Mouse (Mus musculus): Measurements from ENCODE around the gene Pcyt2. TPM values are rescaled to one million over a fixed set of nuclear protein-coding genes. Genes with fewer than 3 reads are reported as not detected.

Pcyt2 gene
- total RNA-seq (2021) = 100 to 1,000 TPM; 115 to 135 TPM

DNA sequence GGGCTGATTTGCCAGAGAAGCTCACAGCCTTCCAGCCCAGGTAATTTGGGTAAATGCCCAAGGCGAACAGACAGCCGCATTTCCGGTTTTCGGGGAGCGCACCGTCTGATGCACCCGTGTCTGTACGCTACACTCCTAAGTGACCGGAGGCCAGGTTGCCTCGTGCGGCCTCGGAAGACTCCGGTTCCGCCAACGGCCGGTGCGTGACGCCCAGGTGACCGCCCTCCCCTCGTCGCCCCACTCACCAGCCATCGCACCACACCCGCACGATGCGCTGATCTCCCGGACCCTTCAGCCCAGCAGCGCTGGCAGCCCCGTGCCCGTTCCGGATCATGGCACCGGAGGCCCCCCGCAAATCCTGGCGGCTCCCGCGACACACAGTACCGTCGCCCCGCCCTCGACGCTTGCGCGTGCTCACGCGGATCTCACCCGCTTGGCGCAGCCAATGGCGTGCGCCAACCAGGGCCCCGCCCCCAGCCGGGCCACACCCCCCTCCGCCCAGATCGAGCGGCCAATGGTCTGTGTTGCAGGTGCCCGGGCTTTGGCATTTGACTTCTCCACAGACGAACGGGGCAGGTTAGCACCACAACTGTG is at the start of gene Pcyt2:
TSS of gene Pcyt2 (minus strand) at position 418 of the 594 bp plus-strand sequence.
- peak; percentile 89 to 92 for DNase-seq (ENCODE audit: low spot score in 2 of 2)
- intact Hi-C loops (cut with DNase I) = no loop called here

GRCm38 (mm10) chr11:120666617-120667016 is 48.9 kb upstream of the Pcyt2 start:
- intact Hi-C loops (cut with DNase I) = no loop called here
- no peak for DNase-seq (ENCODE audit: low spot score in 2 of 2)

DNA sequence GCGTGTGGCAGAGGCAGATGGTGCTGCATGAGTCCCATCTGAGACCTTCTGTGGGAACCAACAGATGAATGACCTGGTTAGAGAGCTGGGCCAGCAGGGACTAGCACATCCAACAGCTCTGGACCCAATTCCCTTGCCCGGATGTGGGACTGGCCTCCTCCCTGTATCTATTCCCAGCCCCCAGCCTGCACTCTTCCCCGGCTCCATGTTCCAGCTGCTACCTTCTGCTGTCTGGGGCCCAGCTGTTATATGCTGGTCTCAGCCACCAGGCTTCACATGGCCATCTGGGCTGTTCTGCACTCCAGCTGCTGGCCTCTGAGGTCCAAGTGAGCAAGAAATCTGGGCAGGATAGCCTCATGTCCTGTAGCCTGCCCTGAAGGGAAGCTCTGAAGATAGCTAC is 47.7 kb upstream of the Pcyt2 start:
- intact Hi-C loops (cut with DNase I) = no loop called here
- DNase-seq (ENCODE audit: low spot score in 2 of 2) = no peak

- intact Hi-C loops (cut with DNase I) = no loop called here
- no peak for DNase-seq (ENCODE audit: low spot score in 2 of 2)
These were observed 46.0 kb upstream of the Pcyt2 start for GRCm38 (mm10) chr11:120663714-120664113.

- intact Hi-C loops (cut with DNase I) = no loop called here
- no peak for DNase-seq (ENCODE audit: low spot score in 2 of 2)
These were observed 45.0 kb upstream of the Pcyt2 start for GRCm38 (mm10) chr11:120662759-120663158.

- DNase-seq (ENCODE audit: low spot score in 2 of 2) = no peak
- intact Hi-C loops (cut with DNase I) = no loop called here
These were observed 43.3 kb upstream of the Pcyt2 start, which contains the start of gene Notum for GRCm38 (mm10) chr11:120661076-120661460. Notum (minus strand) TSS chr11:120661175.

GRCm38 (mm10) chr11:120660301-120661075 is 42.8 kb upstream of the Pcyt2 start:
- DNase-seq (ENCODE audit: low spot score in 2 of 2) = no peak
- intact Hi-C loops (cut with DNase I) = no loop called here

GRCm38 (mm10) chr11:120659509-120660300 is 42.0 kb upstream of the Pcyt2 start:
- no peak for DNase-seq (ENCODE audit: low spot score in 2 of 2)
- intact Hi-C loops (cut with DNase I) = loop anchor here (2.0 to 10.0 kb wide), 2 partner anchors 53 to 115 kb away; partner anchors contain the start of genes Cenpx and Lrrc45

DNA sequence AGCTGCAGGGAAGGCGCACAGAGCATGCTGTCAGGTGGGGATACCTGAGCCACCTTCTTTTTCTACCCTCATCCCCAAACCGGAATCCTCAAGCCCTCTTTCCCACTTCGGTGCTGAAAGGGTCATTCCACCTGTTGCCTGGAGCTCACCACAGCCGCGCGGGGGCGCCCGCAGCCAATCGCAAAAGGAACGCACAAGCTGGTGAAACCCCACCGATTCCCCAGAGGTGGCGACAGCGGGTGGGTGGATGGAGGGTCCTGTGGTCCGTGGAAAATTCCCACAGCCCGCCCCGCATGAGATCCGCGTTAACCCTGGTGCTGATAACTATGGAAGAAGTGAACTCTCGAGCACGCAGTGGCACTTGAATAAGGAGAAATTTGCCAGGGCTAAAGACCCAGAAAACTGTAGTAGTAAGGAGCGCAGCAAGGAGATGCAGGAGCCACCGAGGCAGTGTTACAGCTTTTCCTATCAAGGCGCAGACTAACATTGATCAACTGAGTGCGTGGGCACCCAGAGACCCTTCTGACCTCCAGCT is 41.2 kb upstream of the Pcyt2 start:
- intact Hi-C loops (cut with DNase I) = loop anchor here (2.0 to 10.0 kb wide), 2 partner anchors 54 to 116 kb away; partner anchors contain the start of genes Cenpx and Lrrc45
- peak; percentile 63 to 71 for DNase-seq (ENCODE audit: low spot score in 2 of 2)

- DNase-seq (ENCODE audit: low spot score in 2 of 2) = no peak
- intact Hi-C loops (cut with DNase I) = loop anchor here (10.0 kb wide), 1 partner anchor 118 kb away; no protein-coding TSS in a partner anchor
These were observed 39.6 kb upstream of the Pcyt2 start for GRCm38 (mm10) chr11:120657301-120657700.

GRCm38 (mm10) chr11:120654741-120655140 is 37.0 kb upstream of the Pcyt2 start:
- DNase-seq (ENCODE audit: low spot score in 2 of 2) = no peak
- intact Hi-C loops (cut with DNase I) = loop anchor here (10.0 kb wide), 1 partner anchor 120 kb away; no protein-coding TSS in a partner anchor

DNA sequence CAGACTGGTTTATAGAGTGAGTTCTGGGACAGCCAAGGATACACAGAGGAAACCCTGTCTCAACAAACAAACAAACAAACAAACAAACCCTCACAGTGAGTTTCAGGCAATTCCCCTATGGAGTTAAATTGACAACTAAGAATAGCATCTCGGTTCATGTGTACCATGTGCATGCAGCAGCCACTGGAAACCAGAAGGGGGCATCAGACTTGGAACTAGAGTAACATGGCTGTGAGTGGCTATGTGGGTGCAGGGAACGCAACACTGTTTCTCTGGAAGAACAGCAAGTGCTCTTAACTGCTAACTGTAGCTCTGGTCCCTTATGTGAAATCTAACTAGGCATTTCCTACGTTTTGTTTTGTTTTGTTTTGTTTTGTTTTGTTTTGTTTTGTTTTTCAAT is 34.1 kb upstream of the Pcyt2 start:
- DNase-seq (ENCODE audit: low spot score in 2 of 2) = no peak
- intact Hi-C loops (cut with DNase I) = loop anchor here (10.0 kb wide), 1 partner anchor 123 kb away; no protein-coding TSS in a partner anchor

GRCm38 (mm10) chr11:120648001-120648476 is 30.3 kb upstream of the Pcyt2 start, which contains the start of gene Myadml2:
Myadml2 (minus strand) TSS chr11:120648158.
- no peak for DNase-seq (ENCODE audit: low spot score in 2 of 2)

DNA sequence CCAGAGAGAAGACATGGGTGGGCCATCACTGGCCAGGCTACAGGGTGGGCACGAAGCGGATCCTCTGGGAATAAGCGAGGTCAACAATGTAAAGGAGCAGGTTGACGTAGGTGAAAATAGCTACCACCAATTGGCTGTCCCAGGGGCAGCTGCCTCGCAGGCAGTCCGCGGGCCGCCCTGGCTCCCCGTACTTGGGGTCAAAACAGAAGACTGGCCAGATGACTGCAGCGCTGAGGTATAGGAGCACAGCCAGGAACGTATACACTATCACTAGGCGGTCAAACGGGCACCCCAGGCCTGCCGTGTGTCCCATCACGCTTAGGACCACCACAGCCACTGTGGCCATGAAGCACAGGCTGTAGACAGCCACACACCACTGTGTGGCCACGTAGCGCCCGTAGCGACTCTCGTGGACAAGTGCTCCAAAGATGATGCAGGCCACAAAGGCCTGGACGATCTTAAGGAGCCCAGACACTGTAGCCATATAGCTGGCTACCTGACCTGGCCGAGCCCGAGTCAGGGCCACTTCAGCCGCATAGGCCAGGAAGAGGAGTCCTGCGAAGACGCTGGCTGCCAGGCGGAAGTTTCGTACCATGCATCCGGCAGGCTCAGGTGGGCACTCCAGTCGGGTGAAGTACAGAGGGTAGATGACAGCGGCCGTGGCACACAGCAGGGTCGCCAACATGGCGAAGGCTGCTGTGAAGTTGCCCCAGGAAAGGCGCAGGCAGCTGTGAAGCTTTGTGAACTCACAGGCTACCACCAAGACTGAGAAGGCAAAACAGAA is 29.5 kb upstream of the Pcyt2 start:
- intact Hi-C loops (cut with DNase I) = no loop called here
- DNase-seq (ENCODE audit: low spot score in 2 of 2) = no peak

More at GRCm38 (mm10) chr11:120648001-120648476, 30.3 kb upstream of the Pcyt2 start, which contains the start of gene Myadml2:
- intact Hi-C loops (cut with DNase I) = no loop called here

GRCm38 (mm10) chr11:120643601-120643987 is 25.9 kb upstream of the Pcyt2 start, which contains the start of gene Pycr1:
Pycr1 (minus strand) TSS chr11:120643769.
- peak; percentile 89 to 93 for DNase-seq (ENCODE audit: low spot score in 2 of 2)
- intact Hi-C loops (cut with DNase I) = no loop called here

- DNase-seq (ENCODE audit: low spot score in 2 of 2) = no peak
- intact Hi-C loops (cut with DNase I) = no loop called here
These were observed 25.3 kb upstream of the Pcyt2 start for GRCm38 (mm10) chr11:120642939-120643600.

DNA sequence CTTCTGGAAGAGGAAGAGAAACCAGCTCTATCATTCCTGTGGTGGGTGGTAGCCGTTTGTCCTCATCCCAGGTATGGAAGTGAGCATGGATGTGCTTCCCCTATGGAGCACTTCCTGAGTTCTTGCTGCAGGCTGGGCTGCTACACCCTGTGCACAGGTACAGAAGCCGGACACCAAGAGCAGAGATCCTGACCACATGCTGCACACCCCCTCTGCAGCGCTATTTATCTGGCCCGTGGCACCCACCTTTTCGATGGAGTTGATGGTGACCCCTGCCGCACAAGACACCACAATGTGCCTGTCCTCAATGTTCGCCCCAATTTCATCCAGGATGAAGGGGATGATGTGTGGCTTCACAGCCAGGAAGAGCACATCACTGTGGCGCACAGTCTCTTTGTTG is 24.1 kb upstream of the Pcyt2 start:
- no peak for DNase-seq (ENCODE audit: low spot score in 2 of 2)
- intact Hi-C loops (cut with DNase I) = no loop called here

- no peak for DNase-seq (ENCODE audit: low spot score in 2 of 2)
- intact Hi-C loops (cut with DNase I) = no loop called here
These were observed 23.5 kb upstream of the Pcyt2 start for GRCm38 (mm10) chr11:120641255-120641654.
